Mouse (Mus musculus) embryonic facial prominence, embryonic 11.5 days (tissue): ENCODE measurements at regions not wholly inside any gene's neighbourhood (a gene's known extent, or its start where the extent isn't known, plus 50 kb on each side); places are given as distances from the start of the nearest gene placed in this dataset. TPM values are rescaled to one million over a fixed set of nuclear protein-coding genes. Genes with fewer than 3 reads are reported as not detected.

Experiments used
- ATAC-seq: fragments of 200-750 bp; cut with Nextera tagmentation; replicated peaks from 2 replicates; pipeline ENCODE4 v1.8.0; 2017; ENCODE audit warnings: low read depth; ENCODE audit not compliant: insufficient number of reproducible peaks, low FRiP score, low TSS enrichment
- DNase-seq: peaks from one replicate; pipeline ENCODE4 v3.0.0-alpha.2; 2015; ENCODE audit warnings: low spot score
- H3K27ac ChIP-seq: fragments of 300-500 bp; sonication (generic); replicated peaks from 2 replicates; pipeline ENCODE4 v1.5.1; 2014; ENCODE audit warnings: mild to moderate bottlenecking, low read depth, low read length, control low read depth
- H3K27me3 ChIP-seq: fragments of 300-500 bp; sonication (generic); 2 replicates; pipeline ENCODE4 v1.6.1; 2014; ENCODE audit warnings: mild to moderate bottlenecking, low read length, moderate library complexity, mixed read lengths; ENCODE audit not compliant: control insufficient read depth, insufficient read depth
- H3K36me3 ChIP-seq: fragments of 300-500 bp; sonication (generic); replicated peaks from 2 replicates; pipeline ENCODE4 v1.6.1; 2014; ENCODE audit warnings: low read depth, mild to moderate bottlenecking, low read length, moderate library complexity, mixed read lengths; ENCODE audit not compliant: control insufficient read depth, insufficient read depth
- H3K4me1 ChIP-seq: fragments of 300-500 bp; sonication (generic); 2 replicates; pipeline ENCODE4 v1.6.1; 2014; ENCODE audit warnings: low read length, mixed read lengths; ENCODE audit not compliant: control insufficient read depth, insufficient read depth
- H3K4me2 ChIP-seq: fragments of 300-500 bp; sonication (generic); 2 replicates; pipeline ENCODE4 v1.6.1; 2014; ENCODE audit warnings: low read depth, mild to moderate bottlenecking, control low read depth, low read length, moderate library complexity
- H3K4me3 ChIP-seq: fragments of 300-500 bp; sonication (generic); 2 replicates; pipeline ENCODE4 v1.5.1; 2014; ENCODE audit warnings: low read depth, low read length, control low read depth
- H3K9ac ChIP-seq: fragments of 300-500 bp; sonication (generic); replicated peaks from 2 replicates; pipeline ENCODE4 v1.6.1; 2014; ENCODE audit warnings: mild to moderate bottlenecking, control low read depth, low read length
- H3K9me3 ChIP-seq: fragments of 300-500 bp; sonication (generic); replicated peaks from 2 replicates; pipeline ENCODE4 v1.6.1; 2016; ENCODE audit warnings: mild to moderate bottlenecking, low read length, inconsistent platforms, mixed read lengths; ENCODE audit not compliant: control insufficient read depth
- WGBS: fragments of 180-500 bp; shearing (Covaris S2); extraction: QIAGEN DNeasy Blood & Tissue Kit; methylation state at CpG from one replicate; pipeline ENCODE4 v1.1.7; 2014; 5-methylcytosine and 5-hydroxymethylcytosine counted together
- microRNA-seq: library from miRNA; unstranded; fragments of <30 nt; microRNA quantifications from one replicate; pipeline ENCODE4, GENCODE M21; 2016; ENCODE audit warnings: borderline number of aligned reads

DNA sequence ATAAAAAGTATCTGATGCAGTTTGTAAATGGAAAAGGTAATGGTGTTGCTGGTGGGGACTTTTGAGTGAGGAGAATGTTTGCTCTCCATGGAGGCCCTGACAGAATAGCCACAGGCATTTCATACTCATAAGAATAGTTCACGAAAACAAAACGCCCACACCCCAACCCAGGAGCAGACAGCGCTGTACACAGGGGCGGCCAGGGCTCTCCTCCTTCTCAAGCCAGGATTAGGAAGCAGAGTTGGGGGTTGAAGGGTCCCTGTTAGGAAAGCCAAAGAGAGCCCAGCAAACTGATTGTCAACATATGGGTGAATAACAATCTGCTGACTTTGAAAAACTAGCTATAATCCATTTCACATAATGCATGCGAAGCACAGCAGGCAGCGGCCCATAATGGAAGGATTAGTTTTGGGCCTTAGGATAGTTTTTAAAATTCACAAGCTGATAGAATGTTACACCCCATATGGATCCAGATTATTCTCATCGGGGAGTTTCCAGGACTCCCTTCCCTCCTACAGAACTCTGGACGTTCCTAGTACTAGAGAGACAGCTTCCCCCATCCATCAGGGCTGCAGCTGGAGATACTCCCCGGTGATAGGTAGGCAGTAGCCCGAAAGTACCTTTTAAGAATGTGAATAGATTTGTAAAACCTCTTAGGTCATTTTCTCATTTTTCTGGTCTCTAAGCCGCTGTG is 50.6 kb upstream of the Kif2a start:
- H3K4me2 ChIP-seq = peak overlapping the region; percentile 36
- DNase-seq (peak; percentile 9), ATAC-seq (0 out of 2 replicates have a peak, but pooled peaks have one; percentile 12)
- H3K27me3 ChIP-seq = no peaks in the 10 kb centered on the region
- 23% methylated on average over 11 of the region's 11 CpGs for WGBS
- no peak overlapping the region for H3K27ac ChIP-seq
- H3K36me3 ChIP-seq = no peaks in the 10 kb centered on the region
- peak overlapping the region; percentile 12 for H3K4me3 ChIP-seq
- no peaks in the 10 kb centered on the region for H3K4me1 ChIP-seq
- no peak overlapping the region for H3K9ac ChIP-seq
- no peaks in the 10 kb centered on the region for H3K9me3 ChIP-seq

Small RNAs in the stretch of these regions (microRNA-seq; reads per million reads assigned to microRNA genes)
- not detected for gene Gm22118
